Mouse (Mus musculus) myocyte (in vitro differentiated cells): Measurements from ENCODE around the gene Ccdc33.

Source experiments
- CEBPB ChIP-seq: IDR thresholded peaks from 2 replicates; pipeline ENCODE4 v1.6.1; 2011; ENCODE audit warnings: mild to moderate bottlenecking, moderate library complexity; ENCODE audit not compliant: poor library complexity, insufficient read depth, severe bottlenecking
- E2F4 ChIP-seq: IDR thresholded peaks from one replicate; pipeline ENCODE4 v1.6.1; 2011; ENCODE audit warnings: mild to moderate bottlenecking, control low read depth, moderate library complexity; ENCODE audit not compliant: insufficient read depth
- MYOD1 ChIP-seq, 3 experiments: IDR thresholded peaks; one replicate each; pipeline ENCODE4 v1.6.1; 2011; ENCODE audit warnings: control low read depth in 2 of 3, low read depth in 2 of 3, mild to moderate bottlenecking in 2 of 3, moderate library complexity in 1 of 3; ENCODE audit not compliant: insufficient read length in 2 of 3, control insufficient read depth in 1 of 3
- MYOG ChIP-seq, 3 experiments: IDR thresholded peaks; one replicate each; pipeline ENCODE4 v1.6.1; 2011; ENCODE audit warnings: control low read depth in 2 of 3, low read depth in 2 of 3, mild to moderate bottlenecking in 2 of 3; ENCODE audit not compliant: insufficient read length in 2 of 3, control insufficient read depth in 1 of 3, insufficient read depth in 1 of 3
- POLR2A ChIP-seq: IDR thresholded peaks from one replicate; pipeline ENCODE4 v1.6.1; 2011; ENCODE audit warnings: low read depth, mild to moderate bottlenecking, control low read depth, moderate library complexity; ENCODE audit not compliant: insufficient read length
- SRF ChIP-seq: IDR thresholded peaks from one replicate; pipeline ENCODE4 v1.6.1; 2011; ENCODE audit warnings: low read depth; ENCODE audit not compliant: control insufficient read depth, insufficient read length
- TCF12 ChIP-seq: IDR thresholded peaks from one replicate; pipeline ENCODE4 v1.6.1; 2011; ENCODE audit warnings: mild to moderate bottlenecking, control low read depth; ENCODE audit not compliant: poor library complexity, insufficient read depth, severe bottlenecking
- USF1 ChIP-seq: IDR thresholded peaks from one replicate; pipeline ENCODE4 v1.6.1; 2011; ENCODE audit warnings: low read depth, mild to moderate bottlenecking, control low read depth, moderate library complexity

DNA sequence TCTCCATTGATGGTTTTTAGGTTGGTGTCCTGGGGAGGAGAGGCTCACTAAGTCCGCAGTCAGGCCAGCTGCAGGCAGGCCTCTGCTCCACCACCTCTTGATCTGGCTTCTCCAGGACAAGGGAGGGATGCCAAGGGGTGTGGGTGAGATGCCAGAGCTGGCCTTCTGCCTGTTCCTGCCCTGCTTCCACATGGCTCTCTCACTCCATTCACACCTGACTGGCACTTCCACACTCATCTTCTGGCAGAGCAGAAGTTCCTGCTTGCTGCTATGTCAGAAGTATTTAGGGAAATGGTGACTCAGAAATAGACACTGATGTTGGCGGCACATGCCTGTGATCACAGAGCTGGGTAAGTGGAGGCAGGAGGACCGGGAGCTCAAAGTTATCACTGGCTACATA lies 51.1 kb downstream of the Ccdc33 start:
- TF ChIP-seq POLR2A (no peak), TCF12 (no peak), E2F4 (no peak), MYOG (IDR thresholded peaks at IDR 0.05; ENCODE audit: control insufficient read depth in 1 of 3, insufficient read depth in 1 of 3, insufficient read length in 2 of 3, low read depth in 2 of 3) (no peak), USF1 (no peak), MYOD1 (IDR thresholded peaks at IDR 0.05; ENCODE audit: control insufficient read depth in 1 of 3, insufficient read length in 2 of 3, low read depth in 2 of 3) (no peak), CEBPB (no peak), SRF (no peak)
